Mouse (Mus musculus): ENCODE results near the gene Fam102b. TPM values are rescaled to one million over a fixed set of nuclear protein-coding genes. Genes with fewer than 3 reads are reported as not detected.

Fam102b gene
- total RNA-seq, 4 experiments from 2014 or later: 4.2 to 7.9 (median 5.2) TPM

GRCm38 (mm10) chr3:108963278-108963677 lies 64.1 kb downstream of the Fam102b start:
- DNase-seq (ENCODE audit: low spot score in 2 of 2): no peak

- DNase-seq (ENCODE audit: low spot score in 2 of 2): no peak
Observed at GRCm38 (mm10) chr3:108961655-108962054, 65.8 kb downstream of the Fam102b start.

GRCm38 (mm10) chr3:108961226-108961625 lies 66.2 kb downstream of the Fam102b start:
- no peak for DNase-seq (ENCODE audit: low spot score in 2 of 2)

GRCm38 (mm10) chr3:108959680-108960295 lies 67.6 kb downstream of the Fam102b start:
- no peak for DNase-seq (ENCODE audit: low spot score in 2 of 2)

DNA sequence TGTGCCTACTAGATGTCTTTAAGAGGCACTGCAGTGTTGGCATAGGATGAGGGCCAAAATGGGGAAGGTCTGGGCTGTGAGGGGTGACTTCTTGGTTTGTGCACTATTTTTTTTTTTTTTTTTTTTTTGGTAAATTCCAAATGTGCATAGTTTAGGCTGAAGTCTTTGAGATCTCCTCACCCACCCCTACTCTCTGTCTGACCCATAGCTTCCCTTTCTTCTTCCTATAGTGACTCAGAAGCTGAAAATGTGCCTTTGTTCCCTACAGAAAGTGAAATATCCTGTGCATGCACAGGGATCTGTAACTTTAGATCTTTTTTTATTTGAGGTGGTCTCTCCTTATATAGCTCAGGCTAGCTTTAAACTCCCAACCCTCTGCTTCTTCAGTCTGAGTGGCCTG lies 69.4 kb downstream of the Fam102b start:
- DNase-seq (ENCODE audit: low spot score in 2 of 2): no peak

DNA sequence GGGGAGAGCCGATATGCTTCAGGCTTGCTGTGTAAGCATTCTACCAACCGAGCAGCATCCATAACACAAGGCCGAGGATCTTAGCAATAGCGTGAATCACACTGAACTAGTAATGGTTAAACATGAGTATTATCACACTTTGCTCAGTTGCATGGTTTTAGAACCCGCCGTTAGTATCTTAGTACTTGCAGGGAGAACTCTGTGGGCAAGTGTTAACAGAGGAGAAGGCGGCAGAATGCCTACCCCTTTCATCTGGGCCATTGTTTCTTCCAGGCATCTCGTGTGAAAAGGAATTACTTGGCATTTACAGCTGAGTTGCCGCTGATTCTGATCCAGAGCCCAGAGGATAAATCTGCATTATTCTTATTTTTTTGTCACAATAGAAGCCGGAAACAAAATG lies 86.4 kb downstream of the Fam102b start:
- no peak for DNase-seq (ENCODE audit: low spot score in 2 of 2)

DNA sequence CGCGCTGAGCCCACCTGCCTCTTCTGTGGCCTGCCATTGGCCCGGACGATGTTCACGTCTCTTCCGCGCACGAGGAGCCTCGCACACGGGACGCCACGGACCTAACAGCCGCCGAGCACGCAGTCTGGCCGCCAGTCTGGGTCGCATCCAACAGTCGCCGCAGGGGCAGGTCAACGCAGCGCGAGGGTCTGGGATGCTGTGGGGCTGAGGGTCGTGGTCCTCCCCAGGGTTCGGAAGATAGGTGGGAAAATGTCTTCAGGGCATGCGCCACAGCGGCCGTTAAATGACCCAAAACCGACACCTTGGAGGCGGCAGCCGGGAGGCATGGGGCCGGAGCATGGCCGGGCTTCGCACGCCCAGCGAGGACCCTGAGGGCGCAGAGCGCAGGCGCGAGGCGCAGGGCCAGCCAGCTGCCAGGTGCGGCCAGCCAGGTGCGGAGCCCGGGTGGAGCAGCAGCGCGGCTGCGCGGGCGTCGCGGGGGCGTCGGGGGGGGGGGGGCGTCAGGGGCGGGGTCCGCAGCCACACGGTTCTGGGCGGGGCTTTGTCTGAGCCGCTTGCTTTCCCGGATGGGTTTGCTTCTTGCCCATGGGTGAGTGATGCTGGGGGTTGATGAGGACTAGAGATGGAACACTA lies 87.3 kb downstream of the Fam102b start, which contains the start of gene Gm9857:
Gm9857 (minus strand) TSS at position 445 of the 633 bp plus-strand sequence.
- no peak for DNase-seq (ENCODE audit: low spot score in 2 of 2)

DNA sequence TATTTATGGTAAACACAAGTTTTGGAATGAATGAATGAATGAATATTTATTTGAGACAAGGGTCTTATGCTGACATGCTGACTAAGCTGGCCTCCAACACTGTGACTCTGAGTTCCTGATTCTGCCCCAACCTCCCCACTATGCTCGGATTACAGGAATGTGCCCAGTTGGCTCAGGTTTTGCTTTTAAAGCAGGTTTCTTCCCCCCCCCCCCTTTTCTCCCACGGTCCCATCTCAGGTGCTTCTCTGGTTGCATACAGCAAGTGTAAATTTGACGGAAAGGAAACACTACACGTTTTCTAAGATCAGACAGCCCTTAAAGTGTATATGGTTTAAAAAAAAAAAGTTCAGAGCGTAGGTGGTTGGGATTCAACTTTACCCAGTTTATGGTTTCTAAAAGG lies 87.8 kb downstream of the Fam102b start, which contains the start of gene Henmt1:
Henmt1 (plus strand) TSS at position 301 of the 400 bp plus-strand sequence.
- no peak for DNase-seq (ENCODE audit: low spot score in 2 of 2)

- DNase-seq (ENCODE audit: low spot score in 2 of 2): no peak
Observed at GRCm38 (mm10) chr3:108938691-108939090, 88.7 kb downstream of the Fam102b start.

- DNase-seq (ENCODE audit: low spot score in 2 of 2): no peak
Observed at GRCm38 (mm10) chr3:108933557-108933956, 93.8 kb downstream of the Fam102b start.

- DNase-seq (ENCODE audit: low spot score in 2 of 2): no peak
Observed at GRCm38 (mm10) chr3:108926308-108926707, 101.1 kb downstream of the Fam102b start.

- no peak for DNase-seq (ENCODE audit: low spot score in 2 of 2)
Observed at GRCm38 (mm10) chr3:108925677-108926076, 101.7 kb downstream of the Fam102b start.

DNA sequence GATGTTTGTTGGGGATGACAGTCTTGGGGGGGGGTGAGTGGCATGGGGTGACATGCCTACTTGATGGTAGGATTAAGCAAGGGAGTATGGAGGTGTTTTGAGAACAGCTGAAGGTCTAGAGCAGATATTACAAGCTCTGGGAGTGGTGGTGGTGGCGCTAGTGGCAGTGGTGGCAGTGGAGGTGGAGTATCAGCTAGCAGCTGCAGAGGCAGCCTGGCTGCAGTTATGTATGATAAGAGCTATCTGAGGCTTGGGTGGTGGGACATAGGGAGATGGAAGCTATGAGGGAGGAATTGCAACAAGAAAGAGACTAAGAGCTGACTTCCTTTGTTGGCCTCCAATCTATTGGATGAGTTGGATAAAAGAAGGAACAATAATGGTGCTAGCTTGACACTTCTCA lies 105.6 kb downstream of the Fam102b start:
- DNase-seq (ENCODE audit: low spot score in 2 of 2): no peak

Small RNA genes lying within 50 kb of the gene (microRNA-seq; reads per million reads assigned to microRNA genes)
- gene Gm44384: not detected

Other genes starting within 250 kb of the Fam102b start
- 10 to 100 TPM; 34.9 to 50.3 (median 38.4) TPM for gene Stxbp3, start 187.1 kb downstream of the Fam102b start, total RNA-seq (2022)
- not detected for gene Fndc7, start 137.6 kb downstream of the Fam102b start, total RNA-seq (2022)
- gene Prpf38b, start 115.9 kb downstream of the Fam102b start, total RNA-seq (2022): 10 to 100 TPM; 10.7 to 16.0 (median 13.3) TPM
- gene Henmt1, start 87.7 kb downstream of the Fam102b start, total RNA-seq (2022): not detected
- gene Gm9857, start 87.2 kb downstream of the Fam102b start, total RNA-seq (2022): not detected
- gene Slc25a54, start 52.9 kb upstream of the Fam102b start, total RNA-seq (2022): not detected
- 1 to 10 TPM; 1.1 to 1.8 (median 1.8) TPM for gene Slc25a24, start 95.5 kb upstream of the Fam102b start, total RNA-seq (2022)